Mouse (Mus musculus) megakaryocyte-erythroid progenitor cell, adult 5 weeks (primary cell): ENCODE measurements around the gene Gm36028. TPM values are rescaled to one million over a fixed set of nuclear protein-coding genes. Genes with fewer than 3 reads are reported as not detected.

ENCODE experiments used
- polyA plus RNA-seq: library from polyadenylated mRNA; stranded (reverse); fragments of >175 nt; gene quantifications from 2 replicates; pipeline ENCODE4 v1.2.3, GENCODE M21; 2012

The Gm36028 gene
- not detected in 2 replicates for polyA plus RNA-seq

DNA sequence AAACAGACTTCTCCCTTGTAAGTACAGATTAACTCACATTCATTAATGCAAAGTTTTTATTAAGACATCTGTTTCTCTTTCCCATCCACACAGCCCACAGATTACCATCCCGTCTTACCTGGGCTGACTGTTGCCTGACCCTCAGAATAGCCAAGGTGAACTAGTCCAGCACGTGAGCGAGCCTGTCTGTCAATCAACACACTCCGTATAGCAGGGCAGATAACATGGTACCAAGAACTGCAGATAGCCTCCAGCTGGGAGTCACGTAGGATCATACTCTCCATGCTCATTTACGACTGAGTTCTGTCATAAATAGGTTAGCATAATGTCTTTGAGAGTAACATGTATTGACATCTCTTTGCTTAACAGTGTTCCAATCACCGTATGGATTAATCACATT is at the start of gene Gm36028:
Gene Gm36028, minus strand, starts transcription at position 118 of the 400 bp plus-strand sequence.

DNA sequence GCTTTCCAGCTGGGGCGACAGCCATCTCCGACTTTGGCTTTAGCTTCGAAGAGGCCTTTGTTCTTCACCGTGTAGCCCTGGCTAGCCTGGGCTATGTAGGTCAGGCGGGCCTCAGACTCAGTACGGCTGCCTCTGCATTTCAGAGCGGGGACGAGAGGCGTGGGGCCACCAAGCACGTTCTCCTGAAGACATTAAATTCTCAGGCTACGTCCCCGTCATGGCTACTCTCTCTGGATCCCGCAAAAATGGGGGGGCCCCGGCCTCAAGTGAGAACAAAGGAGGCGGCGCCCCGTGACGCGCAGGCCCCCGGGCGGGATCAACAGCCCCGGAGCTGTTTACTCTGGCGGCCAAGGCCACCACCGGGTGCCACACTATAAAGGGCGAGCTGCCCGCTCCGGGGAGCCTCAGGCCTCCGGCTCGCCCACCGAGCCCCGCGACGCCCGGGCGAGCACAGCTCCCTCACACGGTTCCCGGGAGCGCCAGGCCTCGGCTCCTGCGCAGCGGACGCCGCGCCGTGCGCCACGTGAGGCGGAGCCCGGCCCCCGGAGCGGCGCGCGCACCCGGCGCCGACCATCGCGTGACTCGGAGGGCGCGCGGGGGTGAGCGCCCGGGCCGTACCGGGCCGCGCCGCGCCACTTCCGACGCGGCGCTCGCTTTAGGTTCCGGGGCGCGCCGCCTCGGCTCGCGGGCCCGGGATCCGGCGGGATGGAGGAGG is 7.0 kb upstream of the Gm36028 start, which contains the start of gene Lrrc58:
Gene Lrrc58, plus strand, starts transcription at position 599 of the 715 bp plus-strand sequence.

Other genes starting within 250 kb of the Gm36028 start
- gene Ndufb4, start 206.7 kb downstream of the Gm36028 start, polyA plus RNA-seq = 23.6 and 27.2 TPM in 2 replicates
- 0.03 and 0.09 TPM in 2 replicates for gene Fstl1, start 84.3 kb downstream of the Gm36028 start, polyA plus RNA-seq
- 4.1 and 4.3 TPM in 2 replicates for gene Lrrc58, start 7.2 kb upstream of the Gm36028 start, polyA plus RNA-seq
- 0.09 TPM in 1 of 2 replicates, not detected in the other for gene Gpr156, start 55.4 kb upstream of the Gm36028 start, polyA plus RNA-seq
- 9.0 and 9.8 TPM in 2 replicates for gene Gsk3b, start 227.9 kb upstream of the Gm36028 start, polyA plus RNA-seq